ENCODE assay signal across 22 mouse cellular contexts in genomic region chr12:103760316-103760715, GRCm38 (mm10). TPM values are rescaled to one million over a fixed set of nuclear protein-coding genes. Genes with fewer than 3 reads are reported as not detected.
"Had no signal": no experiment of that assay in that cellular context is flagged by ENCODE, and none has a peak within 500 bp of the region (broad histone marks: within the 10 kb centered on the region; RNA-seq: fewer than 3 reads in every experiment).

No protein-coding gene starts in this region.

RNA-seq across cellular contexts. Expression of gene Serpina1d, which starts 13.1 kb away (rescaled TPM):
- total RNA-seq: heart, postnatal 14 days; heart, postnatal 25 days; heart, postnatal 36 days; hematopoietic stem cell, adult 5-6 weeks; hindbrain, postnatal 0 days; layer of hippocampus, adult 18-20 months; layer of hippocampus, adult 2 months; layer of hippocampus, adult 8-10 months; layer of hippocampus, postnatal 10 days; layer of hippocampus, postnatal 14 days; layer of hippocampus, postnatal 25 days; layer of hippocampus, postnatal 36 days; left cerebral cortex, adult 2 months had no signal
- polyA plus RNA-seq: heart, embryonic 14.5 days; hindbrain, embryonic 10.5 days; hindbrain, embryonic 11.5 days; hindbrain, embryonic 12.5 days; hindbrain, embryonic 13.5 days; hindbrain, embryonic 14.5 days; hindbrain, embryonic 16.5 days; hindbrain, postnatal 0 days; inflammation-experienced regulatory T-cells, adult 6 months; kidney, embryonic 14.5 days had no signal
